Mouse (Mus musculus) cortical plate, adult 2 months (tissue): Measurements from ENCODE around the gene Col16a1.

Experiments used
- CTCF ChIP-seq: fragments of 200-500 bp; IDR thresholded peaks from 2 replicates; pipeline ENCODE4 v1.5.1; 2011; ENCODE audit warnings: mild to moderate bottlenecking, control low read depth, low read length; ENCODE audit not compliant: insufficient read depth; ENCODE audit errors: extremely low read depth
- POLR2A ChIP-seq: fragments of 200-500 bp; IDR thresholded peaks from 2 replicates; pipeline ENCODE4 v1.6.1; 2011; ENCODE audit warnings: mild to moderate bottlenecking, low read length, control low read depth; ENCODE audit not compliant: insufficient read depth; ENCODE audit errors: extremely low read depth

- no peak for TF ChIP-seq CTCF
- TF ChIP-seq POLR2A, result no peak
Observed at GRCm38 (mm10) chr4:130081345-130082190, 33.9 kb downstream of the Col16a1 start.
